Mouse (Mus musculus): ENCODE measurements around the gene Tmem39b. TPM values are rescaled to one million over a fixed set of nuclear protein-coding genes. Genes with fewer than 3 reads are reported as not detected.
A peak's percentile ranks its signal among the peaks of the same experiment; 100 is the strongest.

Gene Tmem39b
- polyA plus RNA-seq, 1 experiment from 2014 or later, result 15.9 TPM

DNA sequence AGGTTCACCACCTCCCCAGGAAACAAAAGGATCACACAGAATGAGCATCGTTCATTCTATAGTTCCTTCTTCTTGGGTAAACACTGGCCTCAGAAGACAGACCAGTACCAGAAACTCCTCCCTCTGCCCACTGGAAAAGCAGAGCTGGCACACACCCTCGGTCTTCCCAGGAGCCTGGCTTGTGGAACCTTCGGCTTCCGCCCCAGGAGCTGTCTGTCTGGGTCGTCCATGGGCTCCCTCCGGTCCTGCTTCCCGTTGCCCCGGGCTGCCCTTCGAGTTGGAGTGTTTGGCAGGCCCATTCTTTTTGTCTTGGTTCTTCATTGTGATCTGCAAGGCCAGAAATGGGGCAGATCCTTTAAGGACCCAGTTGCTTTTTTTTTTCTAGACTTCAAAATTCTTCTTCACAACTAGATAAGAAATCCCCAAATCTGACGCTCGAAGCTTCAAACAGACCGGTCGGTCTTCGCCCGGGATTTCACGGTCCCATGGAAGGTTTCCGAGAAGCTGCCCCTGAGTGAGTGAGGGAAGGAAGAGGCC lies 56.5 kb downstream of the Tmem39b start:
- Histone ChIP-seq H3K36me3 (peaks cover 50% of the 10 kb centered on the region), H3K4me1 (peaks cover 30% of the 10 kb centered on the region), H3K9ac (peak overlapping the region; percentile 67), H3K27ac (peak overlapping the region; percentile 98), H3K4me3 (peak overlapping the region; percentile 65), H3K9me3 (no peaks in the 10 kb centered on the region), H3K27me3 (no peaks in the 10 kb centered on the region), H3K4me2 (peak overlapping the region; percentile 79)
- 2% methylated on average over 17 of the region's 17 CpGs for WGBS
- ATAC-seq (ENCODE audit: insufficient number of reproducible peaks, low FRiP score, low TSS enrichment, low read depth), result no peak

DNA sequence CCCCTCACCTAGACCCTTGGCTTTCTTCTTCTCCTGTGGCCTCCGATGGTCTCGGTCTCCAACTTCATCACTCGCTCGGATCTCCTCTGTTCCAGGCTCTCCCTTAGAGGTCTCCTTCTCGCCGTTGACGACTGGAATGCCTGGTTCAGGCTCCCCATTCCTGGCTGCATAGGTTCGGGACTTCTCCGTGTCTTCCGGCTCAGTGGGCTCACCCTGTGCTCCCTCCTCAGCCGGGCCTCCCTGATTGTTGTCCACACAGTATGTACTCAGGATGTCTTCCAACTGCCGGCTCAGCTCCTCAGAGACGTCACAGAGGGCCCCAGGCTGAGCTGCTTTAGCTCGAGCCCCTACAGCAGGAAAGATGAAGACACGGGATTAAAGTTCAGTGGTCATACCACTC lies 57.4 kb downstream of the Tmem39b start:
- H3K36me3 ChIP-seq, result peaks cover 50% of the 10 kb centered on the region
- WGBS, result 86% methylated on average over 15 of the region's 15 CpGs
- peaks cover 30% of the 10 kb centered on the region for H3K4me1 ChIP-seq
- peak overlapping the region; percentile 67 for H3K9ac ChIP-seq
- H3K4me3 ChIP-seq, result peak overlapping the region; percentile 65
- no peaks in the 10 kb centered on the region for H3K27me3 ChIP-seq
- no peaks in the 10 kb centered on the region for H3K9me3 ChIP-seq
- peak overlapping the region; percentile 79 for H3K4me2 ChIP-seq
- H3K27ac ChIP-seq, result peak overlapping the region; percentile 98
- no peak for ATAC-seq (ENCODE audit: insufficient number of reproducible peaks, low FRiP score, low TSS enrichment, low read depth)

DNA sequence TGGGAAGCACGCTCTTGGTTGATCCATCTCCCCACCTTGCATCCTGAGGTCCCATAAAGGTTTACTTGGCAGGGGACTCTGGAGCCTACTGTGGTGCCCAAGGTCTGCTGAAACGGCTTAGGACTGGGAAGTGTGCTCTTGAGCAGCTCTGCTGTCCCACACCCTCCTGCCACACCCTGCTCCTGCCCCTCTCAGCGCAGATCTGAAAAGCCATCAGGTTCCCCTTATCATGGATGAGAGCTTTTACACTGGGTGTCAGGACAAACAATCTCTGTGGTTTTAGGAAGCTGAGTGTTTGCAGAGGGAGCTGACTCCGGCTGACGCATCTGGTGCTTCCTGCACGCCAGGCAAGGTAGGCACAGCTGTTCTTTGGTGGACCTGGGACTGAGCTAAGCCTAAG lies 62.8 kb downstream of the Tmem39b start:
- WGBS, result 92% methylated on average over 6 of the region's 6 CpGs
- Histone ChIP-seq H3K4me2 (no peak overlapping the region), H3K9me3 (no peaks in the 10 kb centered on the region), H3K36me3 (peaks cover 93% of the 10 kb centered on the region), H3K27ac (no peak overlapping the region), H3K9ac (no peak overlapping the region), H3K4me3 (no peak overlapping the region), H3K27me3 (no peaks in the 10 kb centered on the region), H3K4me1 (peaks cover 19% of the 10 kb centered on the region)
- no peak for ATAC-seq (ENCODE audit: insufficient number of reproducible peaks, low FRiP score, low TSS enrichment, low read depth)

DNA sequence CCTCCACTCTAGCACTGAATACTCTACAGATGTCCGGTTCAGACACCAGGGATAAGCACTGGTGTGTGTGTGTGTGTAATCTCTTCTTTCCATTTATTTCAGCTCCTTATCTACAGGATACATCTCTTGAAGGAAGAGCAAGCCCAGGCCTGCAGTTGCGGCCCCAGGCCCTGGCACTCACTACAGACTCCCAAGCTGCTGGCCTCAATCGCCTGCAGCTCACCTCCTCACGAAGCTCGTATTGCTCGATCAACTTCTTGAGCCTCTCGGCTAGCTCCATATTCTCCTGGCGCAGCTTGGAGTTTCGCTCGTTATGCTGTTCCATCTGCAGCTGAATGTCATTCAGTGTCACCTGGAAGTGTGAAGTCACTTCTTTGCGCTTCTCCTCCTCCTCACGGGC lies 64.8 kb downstream of the Tmem39b start:
- peaks cover 9% of the 10 kb centered on the region; the same call in 1 of the 2 replicates for H3K4me1 ChIP-seq
- H3K36me3 ChIP-seq, result peaks cover 95% of the 10 kb centered on the region
- no peaks in the 10 kb centered on the region for H3K27me3 ChIP-seq
- no peak overlapping the region for H3K4me2 ChIP-seq
- no peak overlapping the region for H3K4me3 ChIP-seq
- H3K27ac ChIP-seq, result no peak overlapping the region
- ATAC-seq (ENCODE audit: insufficient number of reproducible peaks, low FRiP score, low TSS enrichment, low read depth), result no peak
- no peak overlapping the region for H3K9ac ChIP-seq
- no peaks in the 10 kb centered on the region for H3K9me3 ChIP-seq
- 80% methylated on average over 12 of the region's 12 CpGs for WGBS

DNA sequence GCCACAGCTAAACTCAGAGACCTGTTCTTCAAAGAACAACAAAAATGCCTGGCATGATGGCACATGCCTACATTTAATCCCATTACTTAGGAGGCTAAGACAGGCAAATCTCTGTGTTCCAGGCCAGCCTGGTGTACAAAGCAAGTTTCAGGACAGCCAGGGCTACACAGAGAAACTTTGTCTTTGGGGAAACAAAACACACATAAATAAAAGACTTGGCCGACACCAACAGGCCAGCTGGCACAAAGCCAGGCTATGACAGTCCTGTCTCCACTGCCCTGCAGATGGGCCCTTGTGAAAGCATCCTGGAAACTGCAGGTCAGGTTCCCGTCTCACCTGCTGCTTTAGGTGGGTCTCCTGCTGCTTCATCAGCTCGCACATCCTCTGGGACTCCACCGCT lies 65.7 kb downstream of the Tmem39b start:
- Histone ChIP-seq H3K9me3 (no peaks in the 10 kb centered on the region), H3K9ac (no peak overlapping the region), H3K27ac (no peak overlapping the region), H3K4me3 (no peak overlapping the region), H3K4me1 (peaks cover 9% of the 10 kb centered on the region; the same call in 1 of the 2 replicates), H3K36me3 (peaks cover 95% of the 10 kb centered on the region), H3K4me2 (no peak overlapping the region), H3K27me3 (no peaks in the 10 kb centered on the region)
- ATAC-seq (ENCODE audit: insufficient number of reproducible peaks, low FRiP score, low TSS enrichment, low read depth), result no peak
- 80% methylated on average over 4 of the region's 4 CpGs for WGBS

Small RNA genes within 50 kb of the gene (microRNA-seq; reads per million reads assigned to microRNA genes)
- gene Mir7016, result not detected

Other genes starting within 250 kb of the Tmem39b start
- 30.2 and 30.8 TPM in 2 replicates for gene Bsdc1, start 235.3 kb downstream of the Tmem39b start, polyA plus RNA-seq (2015; fragmentation: Nextera tagmentation; extraction: Ambion mirVana)
- gene Tssk3, start 205.8 kb downstream of the Tmem39b start, polyA plus RNA-seq (2015; fragmentation: Nextera tagmentation; extraction: Ambion mirVana), result not detected in 2 replicates
- gene Fam229a, start 205.6 kb downstream of the Tmem39b start, polyA plus RNA-seq (2015; fragmentation: Nextera tagmentation; extraction: Ambion mirVana), result not detected in 2 replicates
- 445 and 538 TPM in 2 replicates for gene Marcksl1, start 183.3 kb downstream of the Tmem39b start, polyA plus RNA-seq (2015; fragmentation: Nextera tagmentation; extraction: Ambion mirVana)
- 196 and 204 TPM in 2 replicates for gene Hdac1, start 154.1 kb downstream of the Tmem39b start, polyA plus RNA-seq (2015; fragmentation: Nextera tagmentation; extraction: Ambion mirVana)
- gene Lck, start 123.2 kb downstream of the Tmem39b start, polyA plus RNA-seq (2015; fragmentation: Nextera tagmentation; extraction: Ambion mirVana), result 5.8 and 6.3 TPM in 2 replicates
- gene Fam167b, start 118.3 kb downstream of the Tmem39b start, polyA plus RNA-seq (2015; fragmentation: Nextera tagmentation; extraction: Ambion mirVana), result 6.9 and 7.0 TPM in 2 replicates
- gene Eif3i, start 96.2 kb downstream of the Tmem39b start, polyA plus RNA-seq (2015; fragmentation: Nextera tagmentation; extraction: Ambion mirVana), result 275 and 278 TPM in 2 replicates
- gene Tmem234, start 96.2 kb downstream of the Tmem39b start, polyA plus RNA-seq (2015; fragmentation: Nextera tagmentation; extraction: Ambion mirVana), result 192 and 199 TPM in 2 replicates
- 2.4 TPM in 2 replicates for gene Dcdc2b, start 82.6 kb downstream of the Tmem39b start, polyA plus RNA-seq (2015; fragmentation: Nextera tagmentation; extraction: Ambion mirVana)
- gene Iqcc, start 77.7 kb downstream of the Tmem39b start, polyA plus RNA-seq (2015; fragmentation: Nextera tagmentation; extraction: Ambion mirVana), result 28.2 and 29.6 TPM in 2 replicates
- 50.8 and 50.9 TPM in 2 replicates for gene Ccdc28b, start 72.9 kb downstream of the Tmem39b start, polyA plus RNA-seq (2015; fragmentation: Nextera tagmentation; extraction: Ambion mirVana)
- 84.9 and 92.7 TPM in 2 replicates for gene Txlna, start 55.8 kb downstream of the Tmem39b start, polyA plus RNA-seq (2015; fragmentation: Nextera tagmentation; extraction: Ambion mirVana)
- 15.3 TPM in 2 replicates for gene Kpna6, start 24.1 kb downstream of the Tmem39b start, polyA plus RNA-seq (2015; fragmentation: Nextera tagmentation; extraction: Ambion mirVana)
- 79.2 and 95.9 TPM in 2 replicates for gene Khdrbs1, start 45.5 kb upstream of the Tmem39b start, polyA plus RNA-seq (2015; fragmentation: Nextera tagmentation; extraction: Ambion mirVana)
- gene Ptp4a2, start 114.4 kb upstream of the Tmem39b start, polyA plus RNA-seq (2015; fragmentation: Nextera tagmentation; extraction: Ambion mirVana), result 339 and 355 TPM in 2 replicates
- 0.07 and 0.08 TPM in 2 replicates for gene Spocd1, start 232.4 kb upstream of the Tmem39b start, polyA plus RNA-seq (2015; fragmentation: Nextera tagmentation; extraction: Ambion mirVana)